Mouse (Mus musculus) limb, embryonic 14.5 days (tissue): ENCODE data around the gene Ambn. TPM values are rescaled to one million over a fixed set of nuclear protein-coding genes. Genes with fewer than 3 reads are reported as not detected.

Experiments
- ATAC-seq: fragments of 200-750 bp; cut with Nextera tagmentation; 2 replicates; pipeline ENCODE4 v1.8.0; 2017; ENCODE audit warnings: low read depth, moderate number of reproducible peaks, moderate TSS enrichment; ENCODE audit not compliant: low FRiP score
- DNase-seq: peaks from one replicate; pipeline ENCODE4 v3.0.0-alpha.2; 2015; ENCODE audit warnings: low spot score
- H3K27ac ChIP-seq: fragments of 300-500 bp; sonication (generic); replicated peaks from 2 replicates; pipeline ENCODE4 v1.5.1; 2014; ENCODE audit warnings: low read depth, mild to moderate bottlenecking, low read length, moderate library complexity, mixed read lengths
- H3K27me3 ChIP-seq: fragments of 300-500 bp; sonication (generic); 2 replicates; pipeline ENCODE4 v1.6.1; 2014; ENCODE audit warnings: low read length, mixed read lengths; ENCODE audit not compliant: control insufficient read depth, insufficient read depth
- H3K36me3 ChIP-seq: fragments of 300-500 bp; sonication (generic); 2 replicates; pipeline ENCODE4 v1.6.1; 2014; ENCODE audit warnings: mild to moderate bottlenecking, low read length, moderate library complexity, mixed read lengths; ENCODE audit not compliant: control insufficient read depth, insufficient read depth
- H3K4me1 ChIP-seq: fragments of 300-500 bp; sonication (generic); 2 replicates; pipeline ENCODE4 v1.6.1; 2014; ENCODE audit warnings: antibody characterized with exemption, low read length, mixed read lengths; ENCODE audit not compliant: control insufficient read depth, insufficient read depth
- H3K4me2 ChIP-seq: fragments of 300-500 bp; sonication (generic); replicated peaks from 2 replicates; pipeline ENCODE4 v1.6.1; 2014; ENCODE audit warnings: low read depth, mild to moderate bottlenecking, low read length, moderate library complexity; ENCODE audit not compliant: severe bottlenecking
- H3K4me3 ChIP-seq: fragments of 300-500 bp; sonication (generic); replicated peaks from 2 replicates; pipeline ENCODE4 v1.5.1; 2014; ENCODE audit warnings: low read length
- H3K9ac ChIP-seq: fragments of 300-500 bp; sonication (generic); 2 replicates; pipeline ENCODE4 v1.6.1; 2014; ENCODE audit warnings: mild to moderate bottlenecking, low read depth, low read length, moderate library complexity; ENCODE audit not compliant: severe bottlenecking
- H3K9me3 ChIP-seq: fragments of 300-500 bp; sonication (generic); 2 replicates; pipeline ENCODE4 v1.6.1; 2016; ENCODE audit warnings: low read length; ENCODE audit not compliant: control insufficient read depth
- POLR2A ChIP-seq: fragments of 200-500 bp; IDR thresholded peaks from 2 replicates; pipeline ENCODE4 v1.8.0; 2012; ENCODE audit warnings: inconsistent platforms, mild to moderate bottlenecking, moderate library complexity, borderline replicate concordance; ENCODE audit not compliant: insufficient read depth, insufficient read length; ENCODE audit errors: extremely low read depth
- WGBS: fragments of 180-500 bp; shearing (Covaris S2); extraction: QIAGEN DNeasy Blood & Tissue Kit; methylation state at CpG from one replicate; pipeline ENCODE4 v1.1.7; 2014; 5-methylcytosine and 5-hydroxymethylcytosine counted together
- polyA plus RNA-seq, 2 experiments: library from polyadenylated mRNA; depleted of rRNA in 1 of 2; stranded (reverse) in 1 of 2; unstranded in 1 of 2; fragments of >200 nt; fragmentation: Nextera tagmentation in 1 of 2; extraction: Ambion mirVana in 1 of 2; gene quantifications; 2 replicates each; pipeline versions ENCODE4 v1.2.1 to v1.2.3; 2012 to 2014

Gene Ambn
- polyA plus RNA-seq, 2 experiments = 2.5 to 3.9 TPM

DNA sequence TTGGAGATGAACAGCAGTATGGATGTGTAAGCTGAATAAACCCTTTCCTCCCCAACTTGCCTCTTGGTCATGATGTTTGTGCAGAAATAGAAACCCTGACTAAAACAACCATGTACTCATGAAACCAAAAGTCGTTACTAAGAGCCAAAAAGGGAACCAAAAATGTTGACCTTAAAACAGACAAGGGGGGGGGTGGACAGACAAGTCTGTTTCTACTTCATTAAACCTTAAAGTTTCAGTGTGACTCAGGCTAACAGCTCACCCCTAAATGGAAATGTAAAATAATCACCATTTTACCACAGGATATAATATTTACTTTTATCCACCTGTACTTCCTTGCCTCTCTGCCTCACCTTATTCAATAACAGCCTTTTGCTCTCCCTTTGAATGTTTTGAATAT is 52.8 kb downstream of the Ambn start:
- Histone ChIP-seq H3K9ac (no peak overlapping the region), H3K4me3 (no peak overlapping the region), H3K27ac (no peak overlapping the region), H3K27me3 (no peaks in the 10 kb centered on the region), H3K36me3 (no peaks in the 10 kb centered on the region), H3K4me2 (no peak overlapping the region), H3K4me1 (no peaks in the 10 kb centered on the region), H3K9me3 (no peaks in the 10 kb centered on the region)
- DNase-seq (no peak), ATAC-seq (no peak)
- 50% methylated on average over 1 of the region's 1 CpGs for WGBS
- no peak for TF ChIP-seq POLR2A

DNA sequence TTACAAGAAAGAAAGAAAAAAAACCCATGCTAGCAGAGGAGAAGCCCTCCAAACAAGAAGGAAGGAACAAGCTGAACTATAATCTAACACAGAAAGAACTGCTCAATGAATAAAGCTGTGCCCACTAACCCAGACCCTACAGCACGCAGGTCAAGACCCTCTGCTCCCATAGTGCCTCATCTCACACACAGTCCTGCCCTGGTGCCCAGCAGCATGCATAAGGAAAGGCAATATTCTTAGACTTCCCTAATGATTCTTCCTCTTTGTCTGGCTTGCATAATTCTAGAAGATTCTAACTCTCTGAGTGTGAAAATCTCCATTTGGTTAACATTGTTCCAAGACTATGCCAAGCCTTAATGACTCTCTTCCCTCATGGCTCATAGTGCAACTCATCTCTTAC is 53.2 kb downstream of the Ambn start:
- TF ChIP-seq POLR2A = no peak
- Histone ChIP-seq H3K9ac (no peak overlapping the region), H3K9me3 (no peaks in the 10 kb centered on the region), H3K4me3 (no peak overlapping the region), H3K4me1 (no peaks in the 10 kb centered on the region), H3K27me3 (no peaks in the 10 kb centered on the region), H3K36me3 (no peaks in the 10 kb centered on the region), H3K27ac (no peak overlapping the region), H3K4me2 (no peak overlapping the region)
- WGBS = 83% methylated on average over 1 of the region's 1 CpGs
- DNase-seq = no peak
- no peak for ATAC-seq

Other genes starting within 250 kb of the Ambn start
- not detected in 2 replicates for gene Gm7714, start 187.1 kb upstream of the Ambn start, polyA plus RNA-seq (2012; rRNA removed)
- gene Gm7714, start 187.1 kb upstream of the Ambn start, polyA plus RNA-seq (2014; fragmentation: Nextera tagmentation; extraction: Ambion mirVana) = not detected in 2 replicates
- not detected in 2 replicates for gene Prol1, start 138.7 kb upstream of the Ambn start, polyA plus RNA-seq (2012; rRNA removed)
- gene Prol1, start 138.7 kb upstream of the Ambn start, polyA plus RNA-seq (2014; fragmentation: Nextera tagmentation; extraction: Ambion mirVana) = not detected in 2 replicates
- 6.5 and 7.3 TPM in 2 replicates for gene Amtn, start 79.9 kb upstream of the Ambn start, polyA plus RNA-seq (2012; rRNA removed)
- 1.3 and 2.4 TPM in 2 replicates for gene Amtn, start 79.9 kb upstream of the Ambn start, polyA plus RNA-seq (2014; fragmentation: Nextera tagmentation; extraction: Ambion mirVana)
- 0.03 and 0.06 TPM in 2 replicates for gene Enam, start 32.0 kb downstream of the Ambn start, polyA plus RNA-seq (2012; rRNA removed)
- 0.07 and 0.12 TPM in 2 replicates for gene Enam, start 32.0 kb downstream of the Ambn start, polyA plus RNA-seq (2014; fragmentation: Nextera tagmentation; extraction: Ambion mirVana)
- gene Jchain, start 71.9 kb downstream of the Ambn start, polyA plus RNA-seq (2012; rRNA removed) = 0.47 and 0.53 TPM in 2 replicates
- gene Jchain, start 71.9 kb downstream of the Ambn start, polyA plus RNA-seq (2014; fragmentation: Nextera tagmentation; extraction: Ambion mirVana) = 0.36 TPM in 1 of 2 replicates, not detected in the other
- 24.1 and 43.5 TPM in 2 replicates for gene Utp3, start 98.5 kb downstream of the Ambn start, polyA plus RNA-seq (2012; rRNA removed)
- 56.4 and 60.9 TPM in 2 replicates for gene Utp3, start 98.5 kb downstream of the Ambn start, polyA plus RNA-seq (2014; fragmentation: Nextera tagmentation; extraction: Ambion mirVana)
- gene Rufy3, start 109.0 kb downstream of the Ambn start, polyA plus RNA-seq (2012; rRNA removed) = 12.1 and 15.0 TPM in 2 replicates
- 9.6 and 10.4 TPM in 2 replicates for gene Rufy3, start 109.0 kb downstream of the Ambn start, polyA plus RNA-seq (2014; fragmentation: Nextera tagmentation; extraction: Ambion mirVana)
- 46.4 and 55.3 TPM in 2 replicates for gene Grsf1, start 220.2 kb downstream of the Ambn start, polyA plus RNA-seq (2012; rRNA removed)
- gene Grsf1, start 220.2 kb downstream of the Ambn start, polyA plus RNA-seq (2014; fragmentation: Nextera tagmentation; extraction: Ambion mirVana) = 63.2 and 63.9 TPM in 2 replicates